Mouse (Mus musculus): Measurements from ENCODE around the gene Nfasc. TPM values are rescaled to one million over a fixed set of nuclear protein-coding genes. Genes with fewer than 3 reads are reported as not detected.

Nfasc gene
- polyA plus RNA-seq, 1 experiment from 2014 or later, result 31.9 TPM

DNA sequence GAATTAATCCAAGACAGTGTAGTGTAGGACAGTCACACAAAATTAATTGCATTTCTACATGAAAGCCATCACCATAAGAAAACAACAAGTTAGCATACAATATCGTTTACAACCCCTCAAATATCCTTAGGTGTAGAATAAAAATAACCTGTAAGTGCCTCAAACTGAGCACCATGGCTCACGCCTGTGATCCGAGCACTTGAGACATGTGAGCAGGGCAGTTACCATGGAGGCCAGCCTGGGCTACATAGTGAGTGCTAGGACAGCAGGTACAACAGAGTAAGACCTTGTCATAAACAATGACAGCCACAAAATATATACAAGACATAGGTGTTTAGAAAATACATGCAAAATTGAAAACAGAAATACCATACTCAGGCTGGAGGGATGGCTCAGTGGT is 68.9 kb downstream of the Nfasc start:
- Histone ChIP-seq H3K9me3 (no peaks in the 10 kb centered on the region), H3K4me1 (no peaks in the 10 kb centered on the region), H3K27me3 (no peaks in the 10 kb centered on the region), H3K36me3 (replicated peaks) (no peaks in the 10 kb centered on the region), H3K4me2 (no peak overlapping the region), H3K9ac (no peak overlapping the region), H3K4me3 (replicated peaks) (no peak overlapping the region), H3K27ac (no peak overlapping the region)
- no peak for ATAC-seq (ENCODE audit: low FRiP score)
- 93% methylated on average over 3 of the region's 3 CpGs for WGBS

DNA sequence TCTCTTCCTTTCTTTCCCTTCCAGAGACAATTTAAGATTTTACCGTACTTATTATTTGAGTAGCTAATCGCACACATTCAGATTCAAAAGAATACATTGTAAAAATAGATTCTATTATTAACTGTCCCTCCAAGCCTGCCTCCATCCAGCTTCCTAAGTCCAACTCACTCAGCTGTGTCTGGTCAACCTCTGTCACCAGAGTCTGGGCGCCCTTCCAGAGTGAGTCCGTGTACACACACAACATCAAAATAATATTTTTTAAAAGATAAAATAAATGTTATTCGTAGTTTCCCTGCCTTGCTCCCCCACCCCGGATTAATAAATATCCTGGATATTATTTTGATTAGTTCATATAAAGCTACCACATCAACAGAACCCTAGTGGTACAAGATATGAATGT is 72.4 kb downstream of the Nfasc start:
- Histone ChIP-seq H3K27me3 (no peaks in the 10 kb centered on the region), H3K36me3 (replicated peaks) (no peaks in the 10 kb centered on the region), H3K27ac (no peak overlapping the region), H3K4me1 (peaks cover 13% of the 10 kb centered on the region), H3K4me3 (replicated peaks) (no peak overlapping the region), H3K4me2 (no peak overlapping the region), H3K9me3 (no peaks in the 10 kb centered on the region), H3K9ac (no peak overlapping the region)
- no peak for ATAC-seq (ENCODE audit: low FRiP score)
- 93% methylated on average over 6 of the region's 6 CpGs for WGBS

DNA sequence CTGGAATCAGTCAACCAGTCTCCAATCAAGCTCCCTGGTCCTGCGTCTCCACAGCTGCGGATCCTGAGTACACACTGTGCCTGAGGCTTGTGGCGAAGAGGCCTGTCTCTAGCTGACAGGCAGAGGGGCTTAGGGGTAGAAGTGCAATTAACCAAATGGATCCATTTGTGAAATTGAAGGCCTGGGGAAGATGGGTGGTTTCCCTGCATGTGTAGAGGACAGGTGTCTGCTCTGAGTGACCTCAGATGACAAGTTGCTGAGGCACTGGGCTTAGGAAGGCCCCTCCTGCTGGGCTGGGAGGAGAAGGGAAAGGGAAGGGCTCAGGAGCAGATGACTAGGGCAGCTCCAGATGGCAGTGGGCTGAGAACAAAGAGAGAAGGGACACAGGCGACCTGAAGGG is 81.2 kb downstream of the Nfasc start:
- H3K4me1 ChIP-seq, result peaks cover 38% of the 10 kb centered on the region
- peak; percentile 77 for ATAC-seq (ENCODE audit: low FRiP score)

DNA sequence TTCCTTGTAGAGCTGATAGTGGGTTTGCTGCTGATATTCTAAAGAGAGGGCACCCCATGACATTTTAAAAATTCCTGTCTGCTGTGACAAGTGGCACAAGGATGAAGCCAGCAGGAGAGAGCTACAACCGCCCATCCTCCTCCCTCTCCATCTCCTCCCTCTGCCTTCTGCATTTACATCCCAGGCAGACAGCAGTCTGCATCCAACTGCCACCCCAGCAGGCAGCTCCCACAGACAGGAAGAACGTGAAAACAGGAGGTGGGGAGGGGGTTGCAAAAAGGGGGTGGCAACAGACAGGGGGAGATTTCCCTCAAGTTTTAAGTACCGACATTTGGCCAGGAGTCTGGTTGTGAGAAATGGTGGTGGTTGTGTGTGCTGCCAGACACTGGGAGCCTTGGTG is 82.0 kb downstream of the Nfasc start:
- H3K4me2 ChIP-seq, result 0 out of 2 replicates have a peak overlapping the region, but pooled peaks have one; percentile 2
- ATAC-seq (ENCODE audit: low FRiP score), result peak; percentile 75

More for the DNA sequence above, 81.2 kb downstream of the Nfasc start:
- H3K27me3 ChIP-seq, result no peaks in the 10 kb centered on the region
- no peak overlapping the region for H3K9ac ChIP-seq
- H3K27ac ChIP-seq, result peak overlapping the region; percentile 87
- H3K9me3 ChIP-seq, result no peaks in the 10 kb centered on the region
- no peak overlapping the region for H3K4me2 ChIP-seq
- H3K36me3 ChIP-seq (replicated peaks), result peaks cover 5% of the 10 kb centered on the region; the same call in 1 of the 2 replicates
- no peak overlapping the region for H3K4me3 ChIP-seq (replicated peaks)
- WGBS, result 27% methylated on average over 4 of the region's 4 CpGs

DNA sequence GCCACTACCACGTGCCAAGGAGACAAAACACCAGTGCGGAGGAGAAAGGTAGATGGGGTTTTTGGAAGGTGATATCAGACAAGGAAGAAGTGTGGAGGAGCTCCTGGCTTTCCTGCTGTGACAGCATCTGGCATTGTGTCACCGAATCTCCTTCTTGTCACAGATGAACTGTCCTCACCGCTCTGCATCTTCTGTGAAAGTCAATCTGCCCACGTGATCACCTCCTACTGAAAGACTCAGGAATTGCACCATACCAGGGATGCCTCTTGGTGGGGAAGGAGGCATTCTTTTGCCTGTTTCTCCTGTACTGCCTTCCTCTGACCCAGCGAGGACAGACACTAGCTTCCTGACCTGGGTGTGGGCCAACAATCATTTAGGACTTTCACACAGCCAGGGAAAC is 86.0 kb downstream of the Nfasc start:
- Histone ChIP-seq H3K9ac (no peak overlapping the region), H3K27me3 (no peaks in the 10 kb centered on the region), H3K36me3 (replicated peaks) (no peaks in the 10 kb centered on the region), H3K4me2 (no peak overlapping the region), H3K4me1 (peaks cover 51% of the 10 kb centered on the region), H3K27ac (no peak overlapping the region), H3K4me3 (replicated peaks) (no peak overlapping the region), H3K9me3 (no peaks in the 10 kb centered on the region)
- 73% methylated on average over 6 of the region's 6 CpGs for WGBS
- no peak for ATAC-seq (ENCODE audit: low FRiP score)

More for the DNA sequence above, 82.0 kb downstream of the Nfasc start:
- peak overlapping the region; percentile 87 for H3K27ac ChIP-seq
- WGBS, result 36% methylated on average over 3 of the region's 3 CpGs
- H3K36me3 ChIP-seq (replicated peaks), result peaks cover 5% of the 10 kb centered on the region; the same call in 1 of the 2 replicates
- H3K4me3 ChIP-seq (replicated peaks), result no peak overlapping the region
- H3K9ac ChIP-seq, result no peak overlapping the region
- H3K4me1 ChIP-seq, result peaks cover 38% of the 10 kb centered on the region
- H3K27me3 ChIP-seq, result no peaks in the 10 kb centered on the region
- no peaks in the 10 kb centered on the region for H3K9me3 ChIP-seq

DNA sequence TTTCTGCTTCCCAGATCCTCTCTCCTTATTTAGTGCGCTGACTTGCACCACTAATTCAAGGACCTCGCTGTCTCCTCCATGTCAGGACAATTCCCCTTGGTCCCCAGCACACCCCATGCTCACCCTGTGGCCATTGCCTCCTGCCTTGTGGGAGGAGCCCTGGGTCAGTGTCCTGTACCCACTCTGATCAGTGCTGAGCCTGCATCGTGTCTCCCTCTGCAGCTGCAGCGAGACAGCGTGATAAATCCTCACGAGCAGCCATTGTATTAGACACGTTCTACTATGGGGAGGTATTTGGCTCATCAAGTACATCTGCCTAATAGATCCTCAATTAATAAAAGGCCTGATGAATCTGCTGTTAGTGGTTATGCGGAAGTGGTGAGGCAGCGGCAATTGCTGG is 86.8 kb downstream of the Nfasc start:
- Histone ChIP-seq H3K36me3 (replicated peaks) (no peaks in the 10 kb centered on the region), H3K9ac (no peak overlapping the region), H3K4me1 (peaks cover 49% of the 10 kb centered on the region)

DNA sequence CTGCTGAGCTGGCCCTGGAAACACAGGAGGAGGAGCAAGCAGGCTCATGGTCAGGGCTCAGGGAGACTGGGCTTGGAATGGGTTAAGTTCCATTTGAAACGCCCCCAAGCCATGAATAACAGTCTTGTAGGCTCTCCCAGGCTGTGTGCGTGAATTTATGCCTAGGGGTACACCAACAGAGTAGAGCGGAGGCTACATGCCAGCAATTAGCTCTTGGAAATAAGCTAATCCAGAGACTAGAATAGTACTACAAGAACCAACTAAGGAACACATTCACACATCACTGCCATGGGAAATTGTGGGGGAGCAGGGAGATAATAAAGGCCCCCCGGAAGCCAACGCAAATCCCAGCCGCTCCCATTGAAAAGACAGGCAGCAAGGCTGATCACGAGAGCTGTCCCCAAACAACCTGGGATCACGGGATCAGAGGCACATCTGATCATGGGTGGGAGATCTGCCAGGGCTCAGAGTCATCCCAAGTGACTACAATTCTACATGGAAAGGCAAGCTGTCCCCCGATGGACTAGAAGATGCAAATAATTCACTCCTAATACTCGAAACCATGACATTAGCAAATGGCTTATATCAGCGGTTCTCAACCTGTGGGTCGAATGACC is 87.6 kb downstream of the Nfasc start:
- no peak overlapping the region for H3K4me2 ChIP-seq
- H3K9ac ChIP-seq, result no peak overlapping the region
- no peaks in the 10 kb centered on the region for H3K9me3 ChIP-seq
- WGBS, result 63% methylated on average over 12 of the region's 12 CpGs
- no peaks in the 10 kb centered on the region for H3K27me3 ChIP-seq
- no peak for ATAC-seq (ENCODE audit: low FRiP score)
- H3K4me1 ChIP-seq, result peaks cover 43% of the 10 kb centered on the region
- H3K27ac ChIP-seq, result peak overlapping the region; percentile 58
- H3K4me3 ChIP-seq (replicated peaks), result no peak overlapping the region
- H3K36me3 ChIP-seq (replicated peaks), result no peaks in the 10 kb centered on the region

More for the DNA sequence above, 86.8 kb downstream of the Nfasc start:
- Histone ChIP-seq H3K4me2 (no peak overlapping the region), H3K27me3 (no peaks in the 10 kb centered on the region), H3K4me3 (replicated peaks) (no peak overlapping the region), H3K9me3 (no peaks in the 10 kb centered on the region), H3K27ac (peak overlapping the region; percentile 56; the same call in 1 of the 2 replicates)
- no peak; the same call in 1 of the 2 replicates for ATAC-seq (ENCODE audit: low FRiP score)
- WGBS, result 53% methylated on average over 9 of the region's 9 CpGs

DNA sequence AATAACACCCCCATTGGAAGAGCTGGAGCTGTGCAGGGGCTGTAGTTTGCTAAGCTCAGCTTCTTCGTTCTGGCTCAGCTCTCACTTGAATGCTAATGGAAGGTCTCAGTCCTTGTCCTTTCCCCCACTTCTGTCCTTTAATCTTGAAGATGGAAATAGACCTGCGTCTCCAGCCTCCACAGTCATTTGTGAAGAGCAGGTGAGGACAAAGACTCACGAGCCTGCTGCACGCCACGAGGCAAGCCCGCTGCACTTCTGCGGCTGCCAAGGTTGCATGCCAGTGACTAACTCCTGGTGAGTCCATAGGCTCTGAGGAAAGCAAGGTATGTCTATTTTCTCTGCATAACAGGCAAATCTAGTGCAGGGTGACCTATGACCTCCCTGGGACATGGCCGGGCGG is 88.4 kb downstream of the Nfasc start:
- Histone ChIP-seq H3K9me3 (no peaks in the 10 kb centered on the region), H3K27me3 (no peaks in the 10 kb centered on the region), H3K9ac (no peak overlapping the region), H3K4me3 (replicated peaks) (no peak overlapping the region), H3K27ac (no peak overlapping the region), H3K4me2 (no peak overlapping the region), H3K36me3 (replicated peaks) (no peaks in the 10 kb centered on the region), H3K4me1 (peaks cover 42% of the 10 kb centered on the region)
- ATAC-seq (ENCODE audit: low FRiP score), result no peak
- 94% methylated on average over 9 of the region's 9 CpGs for WGBS

DNA sequence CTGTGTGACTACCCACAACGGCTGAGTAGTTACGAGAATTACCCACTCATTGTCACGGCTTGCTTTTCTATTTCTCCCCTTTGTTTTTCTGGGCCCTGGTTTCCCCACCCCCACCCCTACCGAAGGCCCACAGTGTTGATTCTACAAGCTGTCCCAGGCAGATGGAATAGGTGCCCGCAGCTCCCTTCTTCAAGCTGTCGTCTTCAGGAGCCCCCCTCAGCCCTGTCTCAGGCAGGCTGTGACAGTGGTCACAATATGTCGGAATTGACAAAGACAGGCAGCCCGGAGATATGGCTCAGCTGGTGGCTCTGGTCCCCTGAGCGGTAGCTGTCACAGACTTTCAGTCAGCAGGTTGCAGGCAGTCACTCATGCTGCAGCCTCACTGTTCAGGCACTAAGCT is 90.9 kb downstream of the Nfasc start:
- Histone ChIP-seq H3K27ac (peak overlapping the region; percentile 73; the same call in 1 of the 2 replicates), H3K9me3 (no peaks in the 10 kb centered on the region), H3K9ac (no peak overlapping the region), H3K27me3 (no peaks in the 10 kb centered on the region), H3K4me1 (peaks cover 47% of the 10 kb centered on the region), H3K4me2 (no peak overlapping the region), H3K4me3 (replicated peaks) (no peak overlapping the region), H3K36me3 (replicated peaks) (no peaks in the 10 kb centered on the region)
- peak; percentile 27; the same call in 1 of the 2 replicates for ATAC-seq (ENCODE audit: low FRiP score)
- WGBS, result 52% methylated on average over 9 of the region's 9 CpGs

DNA sequence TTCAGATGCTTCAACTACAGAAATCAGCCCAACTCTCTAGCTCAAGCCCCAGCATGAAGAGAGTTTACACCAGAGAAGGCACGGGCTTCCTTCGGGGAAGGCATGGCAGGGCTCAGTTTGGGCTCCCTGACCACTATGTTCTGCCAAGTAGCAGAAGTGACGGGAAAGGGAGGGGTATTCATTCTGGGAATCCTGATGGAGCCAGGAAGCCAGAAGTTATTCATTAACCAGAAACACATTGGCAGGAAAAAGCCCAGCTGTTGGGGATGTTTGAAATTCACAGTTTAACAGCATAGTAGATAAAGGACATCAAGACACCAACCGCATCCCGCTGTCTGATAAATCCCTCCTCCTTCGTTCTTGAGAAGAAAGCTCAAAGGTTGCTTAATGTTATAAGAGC is 93.6 kb downstream of the Nfasc start:
- H3K4me3 ChIP-seq (replicated peaks), result no peak overlapping the region

DNA sequence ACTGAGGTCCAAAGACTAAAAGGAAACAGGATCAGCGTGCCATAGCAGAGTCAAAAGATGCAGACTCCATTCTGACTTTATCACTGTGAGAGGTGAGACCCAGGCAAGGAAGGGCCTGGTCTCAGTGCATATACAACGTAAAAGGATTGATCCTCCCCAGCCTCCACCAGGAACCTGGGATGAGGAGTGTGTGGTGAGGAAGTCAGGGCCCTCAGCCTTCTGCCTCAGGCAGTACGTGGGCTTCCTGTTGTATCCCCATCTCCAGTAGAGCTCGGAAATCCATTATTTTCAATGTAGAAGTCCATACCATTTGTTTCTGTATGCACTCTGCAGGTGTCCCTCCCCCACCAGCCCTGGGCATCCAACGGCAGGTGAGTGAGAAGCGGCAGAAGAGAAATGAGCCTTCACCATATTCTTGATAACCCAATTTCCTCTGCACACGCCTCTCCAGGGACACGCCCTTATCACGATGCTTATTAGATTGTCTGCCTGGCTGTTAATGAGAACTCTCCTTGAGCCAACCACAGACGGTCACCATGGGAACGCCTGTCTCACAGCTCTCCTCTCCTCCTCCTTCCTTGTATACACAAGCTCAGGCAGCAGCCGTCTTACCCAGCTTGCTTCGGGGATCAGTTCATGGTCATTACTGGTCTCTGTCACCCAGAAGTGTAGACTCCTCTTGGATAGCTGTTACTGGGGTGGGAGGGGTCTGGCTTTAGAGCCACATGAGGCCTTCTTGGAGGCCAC is 100.4 kb downstream of the Nfasc start:
- WGBS, result 67% methylated on average over 13 of the region's 13 CpGs
- peak overlapping the region; percentile 65 for H3K27ac ChIP-seq

More for the DNA sequence above, 93.6 kb downstream of the Nfasc start:
- Histone ChIP-seq H3K4me2 (no peak overlapping the region), H3K4me1 (peaks cover 21% of the 10 kb centered on the region), H3K36me3 (replicated peaks) (no peaks in the 10 kb centered on the region), H3K27ac (no peak overlapping the region), H3K9me3 (no peaks in the 10 kb centered on the region), H3K27me3 (no peaks in the 10 kb centered on the region), H3K9ac (no peak overlapping the region)
- no peak for ATAC-seq (ENCODE audit: low FRiP score)
- WGBS, result 85% methylated on average over 6 of the region's 6 CpGs

DNA sequence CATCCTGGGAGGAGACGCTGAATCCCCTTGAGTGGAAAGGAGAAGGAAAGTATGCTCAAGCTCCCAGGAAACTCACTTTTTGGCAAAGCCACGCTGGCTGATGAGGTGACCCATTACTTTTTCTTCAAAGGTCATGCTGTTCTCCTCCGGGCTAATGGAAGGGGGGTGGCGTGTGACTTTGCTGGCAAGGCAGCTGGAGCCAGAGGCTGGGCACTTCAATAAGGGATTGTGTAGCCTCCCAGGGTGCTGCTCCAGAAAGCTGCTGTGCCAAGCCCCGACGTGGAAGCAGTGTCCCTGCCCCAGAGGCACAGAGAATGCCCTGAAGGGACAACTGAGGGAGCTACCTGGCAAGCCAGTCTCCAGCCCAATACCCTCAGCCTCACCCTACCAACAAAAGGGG is 101.3 kb downstream of the Nfasc start:
- ATAC-seq (ENCODE audit: low FRiP score), result no peak
- H3K4me3 ChIP-seq (replicated peaks), result no peak overlapping the region
- no peak overlapping the region for H3K4me2 ChIP-seq
- WGBS, result 80% methylated on average over 6 of the region's 6 CpGs
- no peaks in the 10 kb centered on the region for H3K9me3 ChIP-seq
- H3K27me3 ChIP-seq, result no peaks in the 10 kb centered on the region
- no peak overlapping the region for H3K9ac ChIP-seq
- H3K36me3 ChIP-seq (replicated peaks), result 0 out of 2 replicates have a peak, but pooled peaks cover 10% of the 10 kb centered on the region
- H3K27ac ChIP-seq, result peak overlapping the region; percentile 65; the same call in 1 of the 2 replicates
- peaks cover 23% of the 10 kb centered on the region for H3K4me1 ChIP-seq

More for the DNA sequence above, 100.4 kb downstream of the Nfasc start:
- 0 out of 2 replicates have a peak, but pooled peaks cover 10% of the 10 kb centered on the region for H3K36me3 ChIP-seq (replicated peaks)
- ATAC-seq (ENCODE audit: low FRiP score), result peak; percentile 90
- no peak overlapping the region for H3K9ac ChIP-seq
- H3K4me3 ChIP-seq (replicated peaks), result no peak overlapping the region
- H3K4me1 ChIP-seq, result peaks cover 23% of the 10 kb centered on the region
- no peaks in the 10 kb centered on the region for H3K9me3 ChIP-seq
- no peaks in the 10 kb centered on the region for H3K27me3 ChIP-seq
- H3K4me2 ChIP-seq, result no peak overlapping the region

Measured in forebrain, embryonic 12.5 days (tissue).